Mouse (Mus musculus): ENCODE measurements around the gene Tulp1.
"Not testable (repeated sequence)": the region's sequence is repeated elsewhere in the genome, so short reads cannot be mapped to it uniquely, and the experiment has no call there.

Gene Tulp1

DNA sequence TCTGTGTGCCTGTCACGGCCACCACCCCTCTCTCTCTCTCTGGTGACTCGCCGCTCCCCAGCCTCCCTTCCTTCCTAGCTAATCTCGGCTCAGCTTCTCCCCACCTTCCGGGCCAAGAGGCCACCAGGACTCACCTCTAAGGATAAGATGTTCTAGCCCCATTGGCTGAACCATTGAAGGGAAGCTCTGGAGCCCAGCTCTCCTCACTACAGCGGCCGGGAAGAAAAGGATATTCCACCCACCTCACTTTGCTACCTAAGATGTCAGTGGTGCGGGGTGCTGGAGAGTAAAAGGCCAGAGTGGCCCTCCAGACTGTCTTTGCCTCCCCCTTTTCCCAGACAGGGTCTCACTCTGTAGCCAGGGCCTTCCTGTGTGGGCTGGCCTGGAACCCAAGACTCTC is at the start of gene Tulp1:
Tulp1 (minus strand) TSS at position 101 of the 400 bp plus-strand sequence.
- no peak for DNase-seq (ENCODE audit: low spot score in 2 of 2)

DNA sequence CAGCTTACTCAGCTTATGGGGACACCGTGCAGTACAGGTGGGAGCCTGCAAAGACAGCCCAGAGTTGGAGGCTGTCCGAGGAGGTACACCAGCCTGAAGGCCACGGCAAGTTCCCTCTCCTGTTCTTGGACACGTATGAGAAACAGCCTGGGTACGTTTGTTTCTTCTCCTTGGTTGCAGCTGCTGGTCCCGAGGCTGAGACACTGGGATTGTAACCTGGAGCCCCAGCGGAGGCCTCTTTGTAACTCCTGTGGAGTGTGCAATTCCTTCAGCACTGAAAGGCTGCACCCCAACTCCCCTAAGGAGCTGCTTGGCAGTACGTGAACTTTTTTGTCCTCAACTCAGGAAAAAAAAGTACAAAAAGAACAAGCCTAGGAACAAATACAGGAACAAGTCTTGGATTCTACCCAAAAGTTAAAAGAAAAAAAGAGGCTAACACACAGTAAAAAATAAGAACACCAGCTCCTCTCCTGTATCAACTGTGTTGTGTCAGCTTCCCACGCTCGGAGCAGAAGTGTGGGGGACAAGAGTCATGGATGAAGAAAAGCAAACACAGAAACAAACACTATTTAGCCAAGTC is 46.4 kb upstream of the Tulp1 start:
- no peak for DNase-seq (ENCODE audit: low spot score in 2 of 2)

DNA sequence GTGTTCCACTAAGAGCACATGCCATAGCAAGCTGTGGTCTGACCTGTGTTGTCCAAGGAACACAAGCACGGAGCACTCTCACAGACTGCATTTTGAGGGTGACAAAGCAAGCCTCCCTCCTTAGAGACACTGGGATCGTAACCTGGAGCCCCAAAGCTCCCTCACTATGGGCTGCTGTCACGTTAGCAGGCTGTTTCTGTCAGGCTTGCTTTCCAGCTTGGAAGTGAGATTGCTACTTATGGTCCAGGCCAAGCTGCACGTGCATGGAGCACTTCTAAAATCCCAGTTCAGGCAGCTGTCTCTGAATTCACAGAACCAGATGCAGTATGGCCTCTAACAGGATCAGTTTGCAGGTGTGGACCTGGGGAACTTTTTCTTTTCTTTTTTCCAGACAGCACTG is 45.7 kb upstream of the Tulp1 start:
- DNase-seq (ENCODE audit: low spot score in 2 of 2): no peak

DNA sequence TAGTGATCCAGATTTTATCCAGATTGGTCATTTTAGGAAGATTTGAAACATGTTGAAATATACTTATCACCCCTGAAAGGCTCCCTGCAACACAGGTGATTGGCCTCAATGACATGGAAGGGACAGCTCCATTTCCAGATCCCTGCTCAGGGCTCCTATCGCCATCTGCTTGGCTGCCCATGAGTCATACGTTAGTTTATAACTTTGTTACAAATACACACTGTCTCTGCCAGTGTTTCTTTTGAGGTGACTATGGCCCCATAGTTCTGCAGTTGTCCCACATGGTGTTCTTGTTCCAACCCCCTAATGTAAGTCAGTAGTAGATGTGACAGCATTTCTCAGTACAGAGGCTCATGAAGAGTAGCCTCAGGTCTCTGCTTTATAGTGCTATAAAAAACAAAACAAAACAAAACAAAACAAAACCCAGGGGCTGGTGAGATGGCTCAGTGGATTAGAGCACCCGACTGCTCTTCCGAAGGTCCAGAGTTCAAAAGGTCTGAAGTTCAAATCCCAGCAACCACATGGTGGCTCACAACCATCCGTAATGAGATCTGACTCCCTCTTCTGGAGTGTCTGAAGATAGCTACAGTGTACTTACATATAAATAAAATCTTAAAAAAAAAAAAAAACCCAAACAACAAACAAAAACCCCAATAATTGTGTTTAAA is 43.4 kb upstream of the Tulp1 start:
- DNase-seq (ENCODE audit: low spot score in 2 of 2): no peak

DNA sequence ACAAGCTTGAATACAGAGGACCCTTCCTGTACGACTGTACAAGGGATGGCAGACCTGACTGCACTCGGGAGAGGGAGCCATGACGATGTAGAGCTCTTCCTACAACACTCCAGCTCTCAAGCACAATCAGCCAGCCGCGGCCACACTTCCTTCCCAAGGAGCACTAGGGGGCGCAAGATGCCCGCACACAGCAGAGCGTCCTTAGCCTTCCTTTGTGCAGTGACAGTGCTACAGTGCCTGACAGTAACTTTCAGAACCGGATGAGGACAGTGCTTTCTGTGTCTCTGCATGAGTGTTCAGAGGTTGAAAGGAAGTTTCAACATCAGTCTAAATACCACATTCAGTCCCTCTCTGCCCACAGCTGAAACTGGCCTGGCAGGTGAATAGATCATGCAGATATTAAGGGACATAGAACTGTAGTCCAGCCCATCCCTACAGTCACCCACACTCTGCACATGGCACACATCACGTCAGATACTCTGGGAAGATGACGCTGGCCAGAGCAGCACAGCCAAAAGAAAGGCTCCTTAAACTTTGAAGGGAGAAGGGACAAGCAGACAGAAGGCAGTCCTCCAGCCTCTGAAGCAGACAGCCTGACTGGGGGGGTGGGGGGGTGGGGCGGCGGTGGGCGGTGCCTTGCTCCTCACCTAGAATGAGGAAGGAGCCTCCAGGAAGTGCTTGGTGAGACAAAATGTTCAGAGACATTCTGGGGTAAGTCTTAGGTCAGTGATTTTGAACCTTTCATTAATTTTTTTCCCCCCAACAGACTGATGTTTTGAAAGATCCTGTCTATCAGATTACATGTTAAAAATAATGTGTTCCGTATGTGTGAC is 42.6 kb upstream of the Tulp1 start:
- peak; percentile 63 to 71 for DNase-seq (ENCODE audit: low spot score in 2 of 2)

DNA sequence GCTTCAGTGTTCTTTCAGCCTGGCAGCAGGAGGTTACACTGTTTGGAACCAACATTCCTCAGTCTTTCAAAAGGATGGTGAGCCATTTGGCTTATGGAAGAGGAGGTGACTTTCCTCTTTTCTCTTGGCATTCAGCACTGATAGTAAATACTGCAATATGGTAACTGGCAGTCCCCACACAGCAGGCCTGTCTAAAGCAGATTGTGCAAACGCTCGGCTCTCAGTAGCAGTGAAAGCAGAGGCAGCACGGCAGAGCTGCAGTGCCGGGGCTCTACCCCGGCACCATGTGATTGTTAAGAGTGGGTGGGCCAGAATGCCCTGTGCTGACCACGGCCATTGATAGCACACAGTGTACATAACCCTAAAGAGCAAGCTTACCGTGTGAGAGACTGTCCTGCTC is 41.4 kb upstream of the Tulp1 start:
- DNase-seq (ENCODE audit: low spot score in 2 of 2): no peak

DNA sequence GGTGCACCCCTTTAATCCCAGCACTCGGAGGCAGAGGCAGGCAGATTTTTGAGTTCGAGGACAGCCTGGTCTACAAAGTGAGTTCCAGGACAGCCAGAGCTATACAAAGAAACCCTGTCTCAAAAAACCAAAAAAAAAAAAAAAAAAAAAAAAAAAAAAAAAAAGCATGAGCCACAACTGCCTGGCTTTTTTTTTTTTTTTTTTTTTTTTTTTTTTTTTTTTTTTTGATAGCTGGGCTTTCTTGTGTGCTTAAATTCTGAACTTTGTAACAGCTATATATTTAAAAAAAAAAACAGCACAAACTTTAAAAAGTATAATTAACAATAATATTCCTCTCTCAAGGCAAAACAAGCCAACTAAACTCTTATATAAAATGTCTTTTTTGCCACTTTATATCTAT is 39.7 kb upstream of the Tulp1 start:
- DNase-seq (ENCODE audit: low spot score in 2 of 2): not testable (repeated sequence)

- no peak for DNase-seq (ENCODE audit: low spot score in 2 of 2)
Observed at GRCm38 (mm10) chr17:28404301-28404700, 39.3 kb upstream of the Tulp1 start.

DNA sequence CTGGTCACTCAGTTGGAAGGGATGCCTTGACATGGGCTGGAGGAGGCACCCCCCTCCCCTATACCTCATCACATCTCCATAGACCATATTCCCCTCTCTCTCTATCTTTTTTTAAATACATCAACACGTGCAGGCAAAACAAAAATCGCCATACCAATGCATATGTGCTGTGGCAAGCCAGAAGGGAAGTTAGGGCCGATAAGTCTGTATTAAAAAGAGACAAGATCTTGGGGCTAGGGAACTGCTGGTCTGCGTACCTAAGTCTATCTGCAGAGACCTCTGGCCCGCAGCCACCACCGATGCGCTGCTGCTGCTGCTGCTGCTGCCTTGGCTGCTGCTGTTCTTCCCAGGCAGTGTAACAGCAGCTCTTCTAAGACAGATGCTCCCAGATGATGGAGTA is 30.0 kb upstream of the Tulp1 start:
- DNase-seq (ENCODE audit: low spot score in 2 of 2): no peak

GRCm38 (mm10) chr17:28394051-28394765 is 29.2 kb upstream of the Tulp1 start:
- DNase-seq (ENCODE audit: low spot score in 2 of 2): no peak

DNA sequence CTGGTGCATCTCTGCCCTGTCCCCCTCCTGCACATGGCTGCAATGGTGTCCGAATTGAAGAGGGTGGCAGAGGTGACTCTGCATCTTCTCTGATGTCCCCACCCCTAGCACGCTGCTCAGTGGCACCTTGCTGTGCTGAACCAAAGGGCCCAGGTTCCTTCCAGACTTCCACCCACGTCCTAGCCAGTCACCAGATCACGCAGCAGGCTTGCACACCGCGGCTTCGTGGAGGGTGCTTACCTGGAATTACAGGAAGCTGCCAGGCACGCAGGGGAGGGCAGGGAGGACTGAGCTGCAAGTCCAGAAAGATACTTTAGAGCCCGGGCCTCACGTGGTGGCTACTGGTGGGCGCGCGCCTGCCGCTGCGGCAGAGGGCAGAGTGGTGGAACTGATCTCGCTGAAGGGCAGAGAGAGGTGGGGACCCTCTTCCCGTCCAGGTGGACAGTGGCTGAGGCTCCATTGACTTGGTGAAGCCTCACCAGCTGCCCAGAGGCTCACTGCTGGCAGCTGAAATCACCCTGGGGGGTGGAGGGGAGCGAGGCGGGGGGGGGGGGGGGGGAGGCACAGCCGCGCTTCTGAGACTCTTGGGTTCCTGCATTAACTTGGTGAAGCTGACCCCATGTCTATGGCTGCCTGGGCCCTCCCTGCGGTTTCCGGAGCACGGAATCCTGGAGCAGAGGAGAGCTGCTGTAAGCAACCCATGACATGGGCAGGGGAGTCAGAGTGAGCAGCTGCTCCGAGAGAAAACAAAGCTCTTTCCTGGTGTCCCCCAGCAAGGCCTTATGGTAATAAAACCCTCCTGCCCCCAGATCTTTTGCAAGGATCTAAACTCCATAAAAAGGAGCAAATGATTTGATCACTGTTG is 26.8 kb upstream of the Tulp1 start:
- DNase-seq (ENCODE audit: low spot score in 2 of 2): no peak

- DNase-seq (ENCODE audit: low spot score in 2 of 2): no peak
Observed at GRCm38 (mm10) chr17:28388534-28388933, 23.5 kb upstream of the Tulp1 start.

DNA sequence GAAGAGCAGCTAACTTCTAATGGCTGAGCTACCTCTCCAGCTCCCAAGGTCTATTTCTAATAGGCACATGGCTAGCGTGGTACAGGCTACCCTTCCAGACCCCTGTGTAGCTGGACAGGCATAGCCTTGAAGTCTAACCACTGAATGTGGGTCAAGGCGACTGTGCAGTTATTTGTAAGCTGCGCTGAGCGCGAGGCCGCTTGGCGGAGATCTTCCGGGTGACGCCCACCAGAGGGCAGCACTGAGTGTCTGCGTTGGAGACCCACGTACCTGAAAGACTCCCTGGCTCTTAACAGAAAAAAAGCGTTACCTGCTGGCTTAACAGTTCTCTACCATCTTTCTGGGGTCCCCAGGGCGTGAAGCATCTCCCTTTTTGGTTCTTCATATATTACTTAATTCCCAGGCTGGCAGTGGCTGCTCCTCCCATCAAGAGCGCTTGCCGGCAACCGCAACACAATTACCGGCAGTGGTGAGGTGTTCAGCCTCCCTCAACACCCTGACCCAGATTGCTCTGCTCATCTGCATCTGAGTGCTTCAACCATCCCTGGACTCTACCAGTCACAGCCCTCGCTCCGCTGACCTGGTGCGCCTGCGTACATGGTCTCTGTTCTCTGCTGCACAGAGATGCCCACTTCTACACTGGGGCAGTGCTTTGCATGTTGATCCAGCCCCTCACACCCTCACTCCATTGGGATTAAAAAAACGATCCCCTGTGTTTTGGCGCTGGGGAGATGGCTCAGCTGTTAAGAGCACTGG is 21.3 kb upstream of the Tulp1 start:
- peak; percentile 77 to 87 for DNase-seq (ENCODE audit: low spot score in 2 of 2)

DNA sequence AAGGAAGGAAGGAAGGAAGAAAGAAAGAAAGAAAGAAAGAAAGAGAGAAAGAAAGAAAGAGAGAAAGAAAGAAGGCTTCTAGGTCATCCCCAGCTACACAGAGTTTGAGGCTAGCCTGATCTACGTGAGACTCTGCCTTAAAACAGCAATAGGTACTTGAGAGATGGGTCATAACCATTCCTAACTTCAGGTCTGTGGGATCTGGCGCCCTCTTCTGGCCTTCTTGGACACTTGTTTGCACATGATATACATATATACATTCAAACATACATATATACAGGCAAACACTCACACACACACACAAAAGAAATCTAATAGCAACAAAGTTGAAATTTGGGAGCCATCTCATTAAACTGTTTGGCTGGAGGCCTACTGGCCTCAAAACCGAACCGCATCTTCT is 19.3 kb upstream of the Tulp1 start:
- no peak for DNase-seq (ENCODE audit: low spot score in 2 of 2)

DNA sequence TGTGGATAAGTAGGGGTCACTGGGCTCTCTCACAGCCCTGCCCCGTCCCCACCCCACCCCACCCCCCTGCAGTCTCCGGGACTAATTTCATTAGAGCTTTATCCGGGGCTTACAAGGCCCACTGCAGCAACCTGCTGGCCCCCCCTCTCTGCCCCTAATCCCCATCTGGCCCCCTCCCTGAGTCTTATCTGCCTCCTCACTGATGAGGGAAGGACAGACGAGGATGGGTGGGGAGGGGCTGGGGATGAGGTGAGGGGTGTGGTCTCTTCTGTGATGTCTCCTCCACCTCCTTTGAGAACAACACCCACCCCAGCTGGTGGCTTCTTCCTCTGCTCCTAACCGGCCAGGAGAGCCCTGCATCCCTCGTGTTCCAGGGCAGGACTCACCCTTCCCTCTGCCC is 15.2 kb upstream of the Tulp1 start:
- no peak for DNase-seq (ENCODE audit: low spot score in 2 of 2)

DNA sequence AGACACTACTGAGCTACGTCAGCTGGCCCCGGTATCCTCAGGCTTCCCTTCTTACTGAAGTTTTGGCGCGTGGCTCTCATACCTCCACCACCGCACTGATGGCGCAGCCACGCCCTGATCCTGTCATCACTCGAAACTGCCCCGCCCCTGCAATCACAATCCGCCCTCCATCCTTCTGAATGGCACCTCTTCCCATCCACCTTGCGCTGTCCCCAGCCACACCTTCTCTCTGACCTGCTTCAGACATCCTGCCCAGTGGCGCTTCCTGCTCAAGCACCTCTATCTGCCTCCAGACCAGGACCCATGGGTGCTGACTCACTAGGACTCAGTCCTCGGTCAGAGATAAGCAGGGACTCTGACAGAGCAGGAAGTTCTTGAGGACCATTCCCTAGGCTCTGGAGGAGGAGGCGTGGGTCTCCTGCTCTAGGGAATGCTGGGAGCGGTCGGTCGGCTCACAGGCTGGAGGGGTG is 10.6 kb upstream of the Tulp1 start:
- DNase-seq (ENCODE audit: low spot score in 2 of 2): no peak

DNA sequence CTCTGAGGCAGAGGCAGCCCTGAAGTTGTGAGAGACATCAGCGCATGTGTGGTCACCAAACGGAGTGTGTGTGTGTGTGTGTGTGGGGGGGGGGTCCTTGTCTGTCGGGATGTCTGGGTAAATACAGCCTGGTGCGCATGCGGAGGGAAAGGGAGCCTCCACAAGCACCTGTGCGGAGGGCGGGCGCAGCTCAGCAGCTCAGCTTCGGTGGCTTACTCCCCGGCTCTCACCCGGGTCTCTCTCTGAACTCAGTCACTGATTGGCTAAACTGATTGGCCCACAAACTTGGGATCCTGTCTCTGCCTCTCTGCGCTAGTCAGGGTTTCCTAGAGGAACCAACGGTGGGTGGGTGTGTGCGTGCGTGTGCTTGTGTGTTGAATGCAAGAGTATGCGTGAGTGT is 9.5 kb upstream of the Tulp1 start:
- DNase-seq (ENCODE audit: low spot score in 2 of 2): no peak

DNA sequence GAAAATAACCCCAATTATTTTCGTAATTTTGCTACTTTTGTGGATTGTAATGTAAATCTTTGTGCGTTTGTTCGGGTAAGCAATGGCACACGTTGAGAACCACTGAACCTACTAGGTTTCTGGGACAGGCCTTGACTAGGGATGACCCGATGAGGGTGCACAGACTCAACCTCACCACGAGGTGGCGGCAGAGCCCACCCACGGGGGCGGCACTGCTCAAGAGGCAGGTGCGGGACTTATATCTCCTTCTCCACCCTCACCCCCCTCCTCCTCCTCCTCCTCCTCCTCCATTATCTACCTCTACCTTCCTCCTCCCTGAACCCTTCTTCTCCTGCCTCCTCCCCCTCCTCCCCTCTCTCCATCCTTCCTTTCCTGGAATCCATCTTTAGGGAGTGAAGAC is 8.8 kb upstream of the Tulp1 start:
- DNase-seq (ENCODE audit: low spot score in 2 of 2): peak in 1 of 2 experiments; percentile 47

- no peak for DNase-seq (ENCODE audit: low spot score in 2 of 2)
Observed at GRCm38 (mm10) chr17:28371941-28372340, 6.9 kb upstream of the Tulp1 start.

GRCm38 (mm10) chr17:28371286-28371685 is 6.3 kb upstream of the Tulp1 start:
- no peak for DNase-seq (ENCODE audit: low spot score in 2 of 2)

Data from cerebellum, postnatal 4 days (tissue).